In the genomic region with DNA sequence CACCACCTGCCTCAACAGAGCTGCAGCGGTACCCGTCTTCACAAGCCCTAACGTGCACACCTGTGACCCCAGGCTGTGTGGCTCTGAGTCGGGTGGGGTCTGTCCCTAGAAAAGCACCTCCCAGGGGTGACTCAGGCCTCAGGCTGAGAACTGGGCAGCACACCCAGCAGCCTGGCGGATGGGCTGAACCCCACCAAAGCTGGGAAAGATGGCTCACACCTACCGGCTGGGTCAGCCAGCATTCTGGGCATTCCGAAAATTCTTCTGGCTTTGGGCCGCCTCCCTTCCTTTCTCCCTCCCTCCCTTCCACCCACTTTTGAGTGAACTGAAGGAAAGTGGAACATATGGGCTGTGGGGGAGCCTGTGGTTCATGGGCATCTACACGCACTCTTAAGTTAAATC, we compare ENCODE assay signal across 17 mouse cellular contexts. TPM values are rescaled to one million over a fixed set of nuclear protein-coding genes. Genes with fewer than 3 reads are reported as not detected.
A peak's percentile ranks its signal among the peaks of the same experiment; 100 is the strongest.
DNase-seq lines count a peak whose midpoint lies in the region; ATAC-seq and TF ChIP-seq lines count a peak whose summit lies in the region.
"Had no signal": no experiment of that assay in that cellular context is flagged by ENCODE, and none has a peak within 500 bp of the region (broad histone marks: within the 10 kb centered on the region; RNA-seq: fewer than 3 reads in every experiment).

No protein-coding gene starts in this region.

- intact Hi-C loops in heart, adult 2 months (cut with DNase I), result no loop called here

- H3K9ac ChIP-seq in heart, adult 2 months (ENCODE audit: low read depth, low read length), result no peak overlapping the region
- H3K9ac ChIP-seq in heart, embryonic 11.5 days (ENCODE audit: low read depth, low read length), result no peak overlapping the region
- H3K9ac ChIP-seq in lung, postnatal 0 days (replicated peaks; ENCODE audit: low read depth), result no peak overlapping the region
- H3K9ac ChIP-seq in forebrain, embryonic 13.5 days, result no peak overlapping the region
- H3K9ac ChIP-seq: hindbrain, embryonic 14.5 days; limb, embryonic 15.5 days had no signal

- H3K9me3 ChIP-seq in heart, embryonic 11.5 days (replicated peaks; ENCODE audit: control insufficient read depth, low read length), result no peaks in the 10 kb centered on the region
- no peaks in the 10 kb centered on the region for H3K9me3 ChIP-seq in lung, postnatal 0 days (ENCODE audit: low read length)
- H3K9me3 ChIP-seq in forebrain, embryonic 13.5 days (replicated peaks), result no peaks in the 10 kb centered on the region
- H3K9me3 ChIP-seq: limb, embryonic 15.5 days had no signal

- no peaks in the 10 kb centered on the region for H3K27me3 ChIP-seq in heart, adult 2 months (ENCODE audit: control insufficient read depth, insufficient read depth, low read length)
- H3K27me3 ChIP-seq in heart, embryonic 11.5 days (ENCODE audit: control insufficient read depth, insufficient read depth, low read length), result peaks cover 12% of the 10 kb centered on the region
- no peaks in the 10 kb centered on the region for H3K27me3 ChIP-seq in lung, postnatal 0 days (replicated peaks; ENCODE audit: insufficient read depth, low read length)
- no peaks in the 10 kb centered on the region for H3K27me3 ChIP-seq in forebrain, embryonic 13.5 days

- H3K4me1 ChIP-seq in heart, adult 2 months (ENCODE audit: control insufficient read depth, insufficient read depth, low read length), result peaks cover 42% of the 10 kb centered on the region
- H3K4me1 ChIP-seq in heart, embryonic 11.5 days (ENCODE audit: control insufficient read depth, insufficient read depth, low read length), result 0 out of 2 replicates have a peak, but pooled peaks cover 4% of the 10 kb centered on the region
- no peaks in the 10 kb centered on the region for H3K4me1 ChIP-seq in lung, postnatal 0 days (ENCODE audit: insufficient read depth, low read depth, low read length)
- H3K4me1 ChIP-seq in forebrain, embryonic 13.5 days, result peaks cover 5% of the 10 kb centered on the region

- no peak overlapping the region for H3K4me2 ChIP-seq in heart, embryonic 11.5 days
- no peak overlapping the region for H3K4me2 ChIP-seq in lung, postnatal 0 days (replicated peaks; ENCODE audit: low read depth, low read length)
- no peak overlapping the region for H3K4me2 ChIP-seq in forebrain, embryonic 13.5 days
- H3K4me2 ChIP-seq: hindbrain, embryonic 14.5 days; limb, embryonic 15.5 days had no signal

- no peak for DNase-seq in heart, adult 2 months
- DNase-seq in lung, postnatal 0 days (ENCODE audit: low spot score), result no peak
- DNase-seq in lung, postnatal 14 days, result no peak
- peak; percentile 94 for DNase-seq in Muller cell, postnatal 12 days (ENCODE audit: inconsistent ontology term)
- peak; percentile 54 for DNase-seq in fibroblast of lung, adult 2 months (ENCODE audit: low read depth)
- no peak for DNase-seq in right cerebral cortex, postnatal 14 days
- DNase-seq: cerebellum, adult 9-10 months; layer of hippocampus, postnatal 36 days had no signal

- no peaks in the 10 kb centered on the region for H3K36me3 ChIP-seq in heart, adult 2 months (ENCODE audit: control insufficient read depth, insufficient read depth, low read length)
- no peaks in the 10 kb centered on the region for H3K36me3 ChIP-seq in heart, embryonic 11.5 days (ENCODE audit: control insufficient read depth, insufficient read depth, low read length)
- no peaks in the 10 kb centered on the region for H3K36me3 ChIP-seq in lung, postnatal 0 days (ENCODE audit: insufficient read depth, low read length)
- no peaks in the 10 kb centered on the region for H3K36me3 ChIP-seq in forebrain, embryonic 13.5 days (ENCODE audit: poor library complexity, severe bottlenecking)
- H3K36me3 ChIP-seq: limb, embryonic 15.5 days had no signal

- WGBS in heart, adult 2 months, result 52% methylated on average over 9 of the region's 9 CpGs
- 70% methylated on average over 9 of the region's 9 CpGs for WGBS in heart, embryonic 11.5 days (ENCODE audit: insufficient replicate concordance)
- WGBS in lung, postnatal 0 days, result 63% methylated on average over 9 of the region's 9 CpGs
- 83% methylated on average over 9 of the region's 9 CpGs for WGBS in forebrain, embryonic 13.5 days

- TF ChIP-seq EP300 in heart, adult 2 months (IDR thresholded peaks at IDR 0.05; ENCODE audit: insufficient read depth, low read depth, low read length), result 0 out of 2 replicates have a peak, but pooled peaks have one; percentile 7
- no peak for TF ChIP-seq EP300 in lung, postnatal 0 days (IDR thresholded peaks at IDR 0.05)

- H3K27ac ChIP-seq in heart, adult 2 months, result peak overlapping the region; percentile 70
- no peak overlapping the region for H3K27ac ChIP-seq in heart, embryonic 11.5 days (ENCODE audit: low read depth, low read length)
- no peak overlapping the region for H3K27ac ChIP-seq in lung, postnatal 0 days (ENCODE audit: low read length)
- H3K27ac ChIP-seq in forebrain, embryonic 13.5 days, result no peak overlapping the region
- H3K27ac ChIP-seq: hindbrain, embryonic 14.5 days; limb, embryonic 15.5 days; macrophage had no signal

- H3K4me3 ChIP-seq in heart, adult 2 months, result no peak overlapping the region
- no peak overlapping the region for H3K4me3 ChIP-seq in heart, embryonic 11.5 days (ENCODE audit: low read depth, low read length)
- no peak overlapping the region for H3K4me3 ChIP-seq in lung, postnatal 0 days (ENCODE audit: low read depth, low read length)
- H3K4me3 ChIP-seq in forebrain, embryonic 13.5 days, result no peak overlapping the region
- H3K4me3 ChIP-seq: limb, embryonic 15.5 days had no signal

- H3K79me2 ChIP-seq in heart, adult 2 months (replicated peaks; ENCODE audit: control insufficient read depth, insufficient read depth, low read length), result no peaks in the 10 kb centered on the region

- TF ChIP-seq POLR2A in heart, adult 2 months (IDR thresholded peaks at IDR 0.05; ENCODE audit: insufficient read depth, low read depth, low read length), result no peak

- no peak for ATAC-seq in heart, embryonic 11.5 days (replicated peaks; ENCODE audit: insufficient number of reproducible peaks, low FRiP score, low TSS enrichment)
- peak; percentile 25; the same call in 1 of the 2 replicates for ATAC-seq in lung, postnatal 0 days
- no peak for ATAC-seq in forebrain, embryonic 13.5 days
- ATAC-seq: midbrain, embryonic 16.5 days had no signal

- TF ChIP-seq CTCF in heart, adult 2 months (IDR thresholded peaks at IDR 0.05), result no peak
- no peak for TF ChIP-seq CTCF in lung, postnatal 0 days (IDR thresholded peaks at IDR 0.05)

RNA-seq across cellular contexts. Expression of a gene that starts 5.4 kb away (rescaled TPM):
- 10 to 100 TPM; 19.2 to 21.4 TPM for total RNA-seq in heart, adult 2 months (2021)
- polyA plus RNA-seq in heart, adult 2 months (2012; rRNA removed), result 18.0 and 24.5 TPM in 2 replicates
- polyA plus RNA-seq in heart, embryonic 11.5 days (2014; fragmentation: Nextera tagmentation; extraction: Ambion mirVana), result 7.0 and 9.7 TPM in 2 replicates
- polyA plus RNA-seq in lung, postnatal 0 days (2015; fragmentation: Nextera tagmentation; extraction: Ambion mirVana), result 6.3 and 6.9 TPM in 2 replicates
- 4.3 and 5.1 TPM in 2 replicates for polyA plus RNA-seq in forebrain, embryonic 13.5 days (2015; fragmentation: Nextera tagmentation; extraction: Ambion mirVana)
- total RNA-seq: MEL had no signal

RNA-seq across cellular contexts. Expression of a gene that starts 11.1 kb away (rescaled TPM):
- total RNA-seq in heart, adult 2 months (2021), result not detected
- polyA plus RNA-seq in heart, adult 2 months (2012; rRNA removed), result not detected in 2 replicates
- polyA plus RNA-seq in heart, embryonic 11.5 days (2014; fragmentation: Nextera tagmentation; extraction: Ambion mirVana), result not detected in 2 replicates
- polyA plus RNA-seq in lung, postnatal 0 days (2015; fragmentation: Nextera tagmentation; extraction: Ambion mirVana), result not detected in 2 replicates
- polyA plus RNA-seq in forebrain, embryonic 13.5 days (2015; fragmentation: Nextera tagmentation; extraction: Ambion mirVana), result not detected in 2 replicates
- total RNA-seq: layer of hippocampus, postnatal 36 days; MEL had no signal
- polyA plus RNA-seq: heart, embryonic 14.5 days; hindbrain, embryonic 14.5 days; macrophage; midbrain, embryonic 16.5 days; neural tube, embryonic 14.5 days had no signal

Comparison
In these comparisons a context has a peak if more than half of its experiments do, and no peak if none do; other contexts are left out.
1. DNase-seq: peak in Muller cell, postnatal 12 days (single experiment) and fibroblast of lung, adult 2 months (single experiment); none in heart, adult 2 months (0 of 2), lung, postnatal 0 days (single experiment), lung, postnatal 14 days (single experiment) and right cerebral cortex, postnatal 14 days (single experiment).